Comparison of ENCODE assay signal across 12 mouse cellular contexts in the genomic region with DNA sequence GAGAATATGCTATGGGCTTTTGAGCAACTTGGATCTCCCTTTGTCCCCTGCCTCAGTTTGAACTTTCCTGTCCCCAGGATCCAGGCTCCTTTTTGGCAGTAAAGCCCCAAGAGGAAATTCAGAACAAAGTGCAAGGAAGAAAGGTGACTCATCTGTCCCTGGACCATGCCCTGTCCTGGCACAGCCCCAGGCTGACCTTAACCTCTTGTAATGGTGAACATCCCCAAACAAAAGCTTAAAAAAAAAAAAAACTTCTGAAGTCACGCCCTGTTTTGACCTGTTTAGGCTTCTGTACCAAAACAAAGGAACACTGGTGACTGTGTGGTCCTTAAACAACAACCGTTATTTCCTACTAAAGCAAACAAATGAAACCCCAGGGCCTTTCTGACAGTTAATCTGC. TPM values are rescaled to one million over a fixed set of nuclear protein-coding genes. Genes with fewer than 3 reads are reported as not detected.
DNase-seq lines count a peak whose midpoint lies in the region; ATAC-seq and TF ChIP-seq lines count a peak whose summit lies in the region.
"Had no signal": no experiment of that assay in that cellular context is flagged by ENCODE, and none has a peak within 500 bp of the region (broad histone marks: within the 10 kb centered on the region; RNA-seq: fewer than 3 reads in every experiment).

No protein-coding gene starts in this region.

- in situ Hi-C loops in ES-E14 (cut with MboI; ENCODE audit: low sequenced_read_pairs in 2 of 2, unreplicated experiment in 2 of 2) = no loop called here

- no peaks in the 10 kb centered on the region for H3K36me3 ChIP-seq in heart, adult 2 months (ENCODE audit: control insufficient read depth, insufficient read depth, low read length)
- no peaks in the 10 kb centered on the region for H3K36me3 ChIP-seq in heart, embryonic 11.5 days (ENCODE audit: control insufficient read depth, insufficient read depth, low read length)
- H3K36me3 ChIP-seq in ES-E14 (ENCODE audit: control insufficient read depth, insufficient read depth, low read length, poor library complexity, severe bottlenecking) = no peaks in the 10 kb centered on the region
- no peaks in the 10 kb centered on the region for H3K36me3 ChIP-seq in intestine, embryonic 16.5 days (ENCODE audit: control insufficient read depth, insufficient read depth, low read length)
- H3K36me3 ChIP-seq: embryonic facial prominence, embryonic 10.5 days; midbrain, embryonic 10.5 days; neural tube, embryonic 15.5 days had no signal

- DNase-seq in heart, adult 2 months = peak; percentile 55 to 71
- DNase-seq in ES-E14 (ENCODE audit: low read depth, low spot score) = peak; percentile 16
- DNase-seq in gastrocnemius, adult 8-10 months (ENCODE audit: low spot score in 2 of 2) = peak; percentile 21 to 25
- peak; percentile 87 to 93 for DNase-seq in kidney, postnatal 25 days
- no peak for DNase-seq in layer of hippocampus, adult 9-10 months (ENCODE audit: low spot score)
- no peak for DNase-seq in left cerebral cortex, postnatal 25 days (ENCODE audit: low spot score in 2 of 2)
- DNase-seq: cerebellum, adult 11-12 months had no signal

- no peaks in the 10 kb centered on the region for H3K27me3 ChIP-seq in heart, adult 2 months (ENCODE audit: control insufficient read depth, insufficient read depth, low read length)
- H3K27me3 ChIP-seq in heart, embryonic 11.5 days (ENCODE audit: control insufficient read depth, insufficient read depth, low read length) = no peaks in the 10 kb centered on the region
- no peaks in the 10 kb centered on the region for H3K27me3 ChIP-seq in intestine, embryonic 16.5 days (replicated peaks; ENCODE audit: control insufficient read depth, insufficient read depth, low read length)
- H3K27me3 ChIP-seq: neural tube, embryonic 15.5 days had no signal

- 45% methylated on average over 2 of the region's 2 CpGs for WGBS in heart, adult 2 months
- WGBS in heart, embryonic 11.5 days (ENCODE audit: insufficient replicate concordance) = 61% methylated on average over 2 of the region's 2 CpGs
- 61% methylated on average over 2 of the region's 2 CpGs for WGBS in intestine, embryonic 16.5 days

- H3K4me3 ChIP-seq in heart, adult 2 months = no peak overlapping the region
- no peak overlapping the region for H3K4me3 ChIP-seq in heart, embryonic 11.5 days (ENCODE audit: low read depth, low read length)
- no peak overlapping the region for H3K4me3 ChIP-seq in ES-E14 (ENCODE audit: insufficient read depth in 1 of 2, low read depth in 1 of 2, low read length in 2 of 2, poor library complexity in 1 of 2, severe bottlenecking in 1 of 2)
- no peak overlapping the region for H3K4me3 ChIP-seq in intestine, embryonic 16.5 days (ENCODE audit: low read length)
- H3K4me3 ChIP-seq: embryonic facial prominence, embryonic 10.5 days; midbrain, embryonic 10.5 days; neural tube, embryonic 15.5 days had no signal

- intact Hi-C loops in heart, adult 2 months (cut with DNase I) = no loop called here
- intact Hi-C loops in left cerebral cortex, postnatal 25 days (cut with DNase I) = no loop called here

- no peaks in the 10 kb centered on the region for H3K9me3 ChIP-seq in heart, embryonic 11.5 days (replicated peaks; ENCODE audit: control insufficient read depth, low read length)
- H3K9me3 ChIP-seq in ES-E14 (ENCODE audit: control insufficient read depth, insufficient read depth, low read depth, low read length) = no peaks in the 10 kb centered on the region
- H3K9me3 ChIP-seq in intestine, embryonic 16.5 days (ENCODE audit: control insufficient read depth, low read length) = no peaks in the 10 kb centered on the region
- H3K9me3 ChIP-seq: embryonic facial prominence, embryonic 10.5 days; midbrain, embryonic 10.5 days; neural tube, embryonic 15.5 days had no signal

- H3K4me1 ChIP-seq in heart, adult 2 months (ENCODE audit: control insufficient read depth, insufficient read depth, low read length) = peaks cover 5% of the 10 kb centered on the region
- H3K4me1 ChIP-seq in heart, embryonic 11.5 days (ENCODE audit: control insufficient read depth, insufficient read depth, low read length) = no peaks in the 10 kb centered on the region
- H3K4me1 ChIP-seq in ES-E14 (ENCODE audit: control insufficient read depth in 2 of 2, insufficient read depth in 2 of 2, low read length in 2 of 2, poor library complexity in 1 of 2) = peaks cover 2 to 3% of the 10 kb centered on the region in 2 experiments; a peak in 2 of 4 replicates
- H3K4me1 ChIP-seq in intestine, embryonic 16.5 days (ENCODE audit: control insufficient read depth, insufficient read depth, low read length) = no peaks in the 10 kb centered on the region
- H3K4me1 ChIP-seq: embryonic facial prominence, embryonic 10.5 days; midbrain, embryonic 10.5 days; neural tube, embryonic 15.5 days had no signal

- H3K27ac ChIP-seq in heart, adult 2 months = peak overlapping the region; percentile 67
- H3K27ac ChIP-seq in heart, embryonic 11.5 days (ENCODE audit: low read depth, low read length) = no peak overlapping the region
- no peak overlapping the region for H3K27ac ChIP-seq in ES-E14 (ENCODE audit: insufficient read depth, low read depth, low read length, poor library complexity, severe bottlenecking)
- no peak overlapping the region for H3K27ac ChIP-seq in intestine, embryonic 16.5 days (ENCODE audit: low read length)
- H3K27ac ChIP-seq: embryonic facial prominence, embryonic 10.5 days; midbrain, embryonic 10.5 days; neural tube, embryonic 15.5 days had no signal

- no peak overlapping the region for H3K4me2 ChIP-seq in heart, embryonic 11.5 days
- no peak overlapping the region for H3K4me2 ChIP-seq in intestine, embryonic 16.5 days (ENCODE audit: low read depth, low read length)
- H3K4me2 ChIP-seq: neural tube, embryonic 15.5 days had no signal

- H3K9ac ChIP-seq in heart, adult 2 months (ENCODE audit: low read depth, low read length) = no peak overlapping the region
- H3K9ac ChIP-seq in heart, embryonic 11.5 days (ENCODE audit: low read depth, low read length) = no peak overlapping the region
- no peak overlapping the region for H3K9ac ChIP-seq in ES-E14 (ENCODE audit: insufficient read depth, low read depth, low read length, poor library complexity, severe bottlenecking)
- no peak overlapping the region for H3K9ac ChIP-seq in intestine, embryonic 16.5 days (ENCODE audit: low read depth, low read length)
- H3K9ac ChIP-seq: neural tube, embryonic 15.5 days had no signal

- no peak for TF ChIP-seq EP300 in heart, adult 2 months (IDR thresholded peaks at IDR 0.05; ENCODE audit: insufficient read depth, low read depth, low read length)

- no peak for TF ChIP-seq CTCF in heart, adult 2 months (IDR thresholded peaks at IDR 0.05)

- ATAC-seq in heart, embryonic 11.5 days (replicated peaks; ENCODE audit: insufficient number of reproducible peaks, low FRiP score, low TSS enrichment) = no peak
- ATAC-seq in intestine, embryonic 16.5 days = no peak

- no peaks in the 10 kb centered on the region for H3K79me2 ChIP-seq in heart, adult 2 months (replicated peaks; ENCODE audit: control insufficient read depth, insufficient read depth, low read length)

- no peak for TF ChIP-seq POLR2A in heart, adult 2 months (IDR thresholded peaks at IDR 0.05; ENCODE audit: insufficient read depth, low read depth, low read length)

TF ChIP-seq in ES-E14, 5 proteins besides CTCF, POLR2A, EP300 and RAD21:
- TF ChIP-seq ZNF384 (IDR thresholded peaks at IDR 0.05; ENCODE audit: low read depth, low read length) (peak; percentile 94), ZC3H11A (IDR thresholded peaks at IDR 0.05; ENCODE audit: borderline replicate concordance, low read depth, low read length) (no peak), MAFK (IDR thresholded peaks at IDR 0.05; ENCODE audit: insufficient read depth, low read depth, low read length) (no peak)

RNA-seq across cellular contexts. Expression of gene Dcun1d3, which starts 45.5 kb away (rescaled TPM):
- total RNA-seq in heart, adult 2 months (2021) = 10 to 100 TPM; 12.6 to 14.6 TPM
- 3.7 and 6.5 TPM in 2 replicates for polyA plus RNA-seq in heart, adult 2 months (2012; rRNA removed)
- 3.4 and 6.2 TPM in 2 replicates for polyA plus RNA-seq in heart, embryonic 11.5 days (2014; fragmentation: Nextera tagmentation; extraction: Ambion mirVana)
- total RNA-seq in ES-E14 (2012; rRNA removed) = 26.1 and 27.1 TPM in 2 replicates
- total RNA-seq in gastrocnemius, adult 8-10 months (2022) = 10 to 100 TPM; 13.2 to 22.6 (median 20.8) TPM
- 10 to 100 TPM; 29.8 to 35.6 TPM for total RNA-seq in left cerebral cortex, postnatal 25 days (2021)
- 13.1 and 13.9 TPM in 2 replicates for polyA plus RNA-seq in intestine, embryonic 16.5 days (2015; fragmentation: Nextera tagmentation; extraction: Ambion mirVana)

RNA-seq across cellular contexts. Expression of gene Lyrm1, which starts 45.9 kb away (rescaled TPM):
- 1 to 10 TPM; 9.1 to 9.6 TPM for total RNA-seq in heart, adult 2 months (2021)
- 5.9 and 8.6 TPM in 2 replicates for polyA plus RNA-seq in heart, adult 2 months (2012; rRNA removed)
- polyA plus RNA-seq in heart, embryonic 11.5 days (2014; fragmentation: Nextera tagmentation; extraction: Ambion mirVana) = 9.4 and 11.2 TPM in 2 replicates
- total RNA-seq in ES-E14 (2012; rRNA removed) = 1.4 and 3.8 TPM in 2 replicates
- total RNA-seq in gastrocnemius, adult 8-10 months (2022) = 10 to 100 TPM in 1 of 4 experiments, 1 to 10 TPM in 3; 8.2 to 11.5 (median 9.2) TPM
- 10 to 100 TPM; 11.6 to 12.1 TPM for total RNA-seq in left cerebral cortex, postnatal 25 days (2021)
- polyA plus RNA-seq in intestine, embryonic 16.5 days (2015; fragmentation: Nextera tagmentation; extraction: Ambion mirVana) = 10.3 and 10.7 TPM in 2 replicates

Comparison
In these comparisons a context has a peak if more than half of its experiments do, and no peak if none do; other contexts are left out.
1. DNase-seq: peak in heart, adult 2 months (2 of 2), ES-E14 (single experiment), gastrocnemius, adult 8-10 months (2 of 2) and kidney, postnatal 25 days (2 of 2); none in layer of hippocampus, adult 9-10 months (single experiment) and left cerebral cortex, postnatal 25 days (0 of 2).